Mouse (Mus musculus): ENCODE data around the gene Hoxa11.

Hoxa11 gene

GRCm38 (mm10) chr6:52236806-52237205 lies 8.8 kb downstream of the Hoxa11 start:
- in situ Hi-C loops (cut with MboI; ENCODE audit: unreplicated experiment in 2 of 2) = loop anchor here in 1 of 2 experiments (25.0 kb wide), 1 partner anchor 1575 kb away; the partner anchor contains the start of gene Npvf

GRCm38 (mm10) chr6:52235866-52236265 lies 9.7 kb downstream of the Hoxa11 start:
- in situ Hi-C loops (cut with MboI; ENCODE audit: unreplicated experiment in 2 of 2) = loop anchor here in 1 of 2 experiments (25.0 kb wide), 1 partner anchor 1574 kb away; the partner anchor contains the start of gene Npvf

GRCm38 (mm10) chr6:52235267-52235666 lies 10.3 kb downstream of the Hoxa11 start:
- in situ Hi-C loops (cut with MboI; ENCODE audit: unreplicated experiment in 2 of 2) = loop anchor here in 1 of 2 experiments (25.0 kb wide), 1 partner anchor 1573 kb away; the partner anchor contains the start of gene Npvf

- in situ Hi-C loops (cut with MboI; ENCODE audit: unreplicated experiment in 2 of 2) = loop anchor here in 1 of 2 experiments (25.0 kb wide), 1 partner anchor 1572 kb away; the partner anchor contains the start of gene Npvf
Observed at GRCm38 (mm10) chr6:52234428-52235140, 11.0 kb downstream of the Hoxa11 start.

- in situ Hi-C loops (cut with MboI; ENCODE audit: unreplicated experiment in 2 of 2) = loop anchor here in 1 of 2 experiments (25.0 kb wide), 1 partner anchor 1571 kb away; the partner anchor contains the start of gene Npvf
Observed at GRCm38 (mm10) chr6:52233546-52234427, 11.8 kb downstream of the Hoxa11 start.

- in situ Hi-C loops (cut with MboI; ENCODE audit: unreplicated experiment in 2 of 2) = loop anchor here in 1 of 2 experiments (25.0 kb wide), 1 partner anchor 1571 kb away; the partner anchor contains the start of gene Npvf
Observed at GRCm38 (mm10) chr6:52232984-52233545, 12.5 kb downstream of the Hoxa11 start.

- in situ Hi-C loops (cut with MboI; ENCODE audit: unreplicated experiment in 2 of 2) = loop anchor here in 1 of 2 experiments (25.0 kb wide), 1 partner anchor 1570 kb away; the partner anchor contains the start of gene Npvf
Observed at GRCm38 (mm10) chr6:52232568-52232965, 13.0 kb downstream of the Hoxa11 start.

GRCm38 (mm10) chr6:52231885-52232567 lies 13.6 kb downstream of the Hoxa11 start:
- in situ Hi-C loops (cut with MboI; ENCODE audit: unreplicated experiment in 2 of 2) = loop anchor here in 1 of 2 experiments (25.0 kb wide), 1 partner anchor 1570 kb away; the partner anchor contains the start of gene Npvf

GRCm38 (mm10) chr6:52230516-52231165 lies 15.0 kb downstream of the Hoxa11 start, which contains the start of gene Hoxa9:
Gene Hoxa9, minus strand, starts transcription at chr6:52231089.
- in situ Hi-C loops (cut with MboI; ENCODE audit: unreplicated experiment in 2 of 2) = loop anchor here in 1 of 2 experiments (25.0 kb wide), 1 partner anchor 1568 kb away; the partner anchor contains the start of gene Npvf

GRCm38 (mm10) chr6:52229558-52230416 lies 15.8 kb downstream of the Hoxa11 start:
- in situ Hi-C loops (cut with MboI; ENCODE audit: unreplicated experiment in 2 of 2) = loop anchor here (10.0 to 25.0 kb wide), 4 partner anchors 365 to 1567 kb away; partner anchors contain the start of gene Npvf (in 1 of the 2)

GRCm38 (mm10) chr6:52228475-52229465 lies 16.8 kb downstream of the Hoxa11 start:
- in situ Hi-C loops (cut with MboI; ENCODE audit: unreplicated experiment in 2 of 2) = loop anchor here (10.0 to 25.0 kb wide), 4 partner anchors 364 to 1566 kb away; partner anchors contain the start of gene Npvf (in 1 of the 2)

- in situ Hi-C loops (cut with MboI; ENCODE audit: unreplicated experiment in 2 of 2) = loop anchor here (10.0 to 25.0 kb wide), 4 partner anchors 363 to 1565 kb away; partner anchors contain the start of gene Npvf (in 1 of the 2)
Observed at GRCm38 (mm10) chr6:52227470-52228222, 18.0 kb downstream of the Hoxa11 start.

- in situ Hi-C loops (cut with MboI; ENCODE audit: unreplicated experiment in 2 of 2) = loop anchor here (10.0 to 25.0 kb wide), 4 partner anchors 362 to 1564 kb away; partner anchors contain the start of gene Npvf (in 1 of the 2)
Observed at GRCm38 (mm10) chr6:52226569-52227257, 18.9 kb downstream of the Hoxa11 start.

- in situ Hi-C loops (cut with MboI; ENCODE audit: unreplicated experiment in 2 of 2) = loop anchor here (10.0 to 25.0 kb wide), 4 partner anchors 361 to 1564 kb away; partner anchors contain the start of gene Npvf (in 1 of the 2)
Observed at GRCm38 (mm10) chr6:52225612-52226568, 19.7 kb downstream of the Hoxa11 start.
